Mouse (Mus musculus) heart, embryonic 14.5 days (tissue): ENCODE data around the gene Ephb2. TPM values are rescaled to one million over a fixed set of nuclear protein-coding genes. Genes with fewer than 3 reads are reported as not detected.

Experiments
- ATAC-seq: fragments of 200-750 bp; cut with Nextera tagmentation; 2 replicates; pipeline ENCODE4 v1.8.0; 2017; ENCODE audit warnings: low read depth, moderate TSS enrichment; ENCODE audit not compliant: insufficient number of reproducible peaks, insufficient read depth, low FRiP score
- H3K27ac ChIP-seq, 2 experiments: fragments of 200-500 bp in 1 of 2; fragments of 300-500 bp in 1 of 2; sonication (generic) in 1 of 2; replicated peaks in 1 of 2; 2 replicates each; pipeline ENCODE4 v1.5.1; 2012 to 2014; ENCODE audit warnings: low read depth in 2 of 2, low read length in 2 of 2, control low read depth in 1 of 2, mild to moderate bottlenecking in 1 of 2, mixed read lengths in 1 of 2; ENCODE audit not compliant: control insufficient read depth in 1 of 2, insufficient read depth in 1 of 2
- H3K27me3 ChIP-seq: fragments of 300-500 bp; sonication (generic); 2 replicates; pipeline ENCODE4 v1.6.1; 2014; ENCODE audit warnings: mild to moderate bottlenecking, low read length, control low read depth; ENCODE audit not compliant: control insufficient read depth, insufficient read depth
- H3K36me3 ChIP-seq: fragments of 300-500 bp; sonication (generic); 2 replicates; pipeline ENCODE4 v1.6.1; 2014; ENCODE audit warnings: mild to moderate bottlenecking, control low read depth, low read length, mixed read lengths; ENCODE audit not compliant: control insufficient read depth, insufficient read depth
- H3K4me1 ChIP-seq, 2 experiments: fragments of 200-500 bp in 1 of 2; fragments of 300-500 bp in 1 of 2; sonication (generic) in 1 of 2; 2 replicates each; pipeline ENCODE4 v1.6.1; 2012 to 2014; ENCODE audit warnings: low read length in 2 of 2, control low read depth in 1 of 2, mixed read lengths in 1 of 2; ENCODE audit not compliant: control insufficient read depth in 2 of 2, insufficient read depth in 2 of 2
- H3K4me2 ChIP-seq: fragments of 300-500 bp; sonication (generic); 2 replicates; pipeline ENCODE4 v1.6.1; 2014; ENCODE audit warnings: mild to moderate bottlenecking, low read length
- H3K4me3 ChIP-seq, 2 experiments: fragments of 200-500 bp in 1 of 2; fragments of 300-500 bp in 1 of 2; sonication (generic) in 1 of 2; 2 replicates each; pipeline ENCODE4 v1.5.1; 2012 to 2014; ENCODE audit warnings: low read length in 2 of 2, mild to moderate bottlenecking in 2 of 2, control low read depth in 1 of 2, low read depth in 1 of 2, moderate library complexity in 1 of 2; ENCODE audit not compliant: control insufficient read depth in 1 of 2, insufficient read depth in 1 of 2
- H3K9ac ChIP-seq: fragments of 300-500 bp; sonication (generic); 2 replicates; pipeline ENCODE4 v1.6.1; 2014; ENCODE audit warnings: mild to moderate bottlenecking, low read length
- H3K9me3 ChIP-seq: fragments of 300-500 bp; sonication (generic); 2 replicates; pipeline ENCODE4 v1.6.1; 2016; ENCODE audit warnings: low read length, control low read depth; ENCODE audit not compliant: control insufficient read depth
- WGBS: fragments of 180-500 bp; shearing (Covaris S2); extraction: QIAGEN DNeasy Blood & Tissue Kit; methylation state at CpG from one replicate; pipeline ENCODE4 v1.1.7; 2014; 5-methylcytosine and 5-hydroxymethylcytosine counted together
- polyA plus RNA-seq: library from polyadenylated mRNA; unstranded; fragments of >200 nt; fragmentation: Nextera tagmentation; extraction: Ambion mirVana; gene quantifications from 2 replicates; pipeline ENCODE4 v1.2.1, GENCODE M21; 2014

The Ephb2 gene
- polyA plus RNA-seq, 1 experiment from 2014 or later, result 1.6 TPM

DNA sequence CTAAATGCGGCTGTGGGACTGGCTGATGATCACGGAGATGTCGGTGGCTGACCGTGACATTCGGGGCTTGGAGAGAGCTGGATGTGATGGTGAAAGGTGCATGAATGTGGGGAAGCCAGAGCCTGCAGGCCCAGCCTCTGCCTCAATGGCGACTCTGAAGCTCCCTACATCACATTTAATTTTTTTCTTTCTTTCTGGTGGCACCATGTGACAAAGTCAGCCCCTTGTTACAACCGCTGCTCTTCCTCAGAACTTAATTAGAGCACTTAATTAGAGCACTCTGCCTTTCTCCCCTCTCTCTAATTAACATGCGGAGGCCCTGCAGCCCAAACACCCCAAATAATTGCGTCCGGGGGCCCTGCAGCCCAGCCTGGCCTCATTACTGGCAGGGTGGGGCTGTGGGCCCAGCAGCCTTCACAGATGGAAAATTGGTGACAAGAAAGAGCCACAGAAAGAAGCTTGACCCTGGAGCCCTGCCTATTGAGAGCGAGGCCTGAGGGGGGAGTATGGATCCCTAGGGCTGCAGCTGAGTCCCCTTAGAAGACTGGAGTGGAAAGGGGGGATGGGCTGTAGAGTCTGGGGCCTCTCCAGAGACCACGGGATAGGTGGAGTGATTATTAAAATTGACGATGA lies 62.7 kb downstream of the Ephb2 start:
- Histone ChIP-seq H3K9me3 (no peaks in the 10 kb centered on the region), H3K4me3 (no peak overlapping the region), H3K27me3 (no peaks in the 10 kb centered on the region), H3K27ac (no peak overlapping the region), H3K9ac (no peak overlapping the region), H3K4me1 (peaks cover 9 to 12% of the 10 kb centered on the region in 2 experiments), H3K36me3 (no peaks in the 10 kb centered on the region), H3K4me2 (no peak overlapping the region)
- no peak for ATAC-seq
- WGBS, result 81% methylated on average over 13 of the region's 13 CpGs

DNA sequence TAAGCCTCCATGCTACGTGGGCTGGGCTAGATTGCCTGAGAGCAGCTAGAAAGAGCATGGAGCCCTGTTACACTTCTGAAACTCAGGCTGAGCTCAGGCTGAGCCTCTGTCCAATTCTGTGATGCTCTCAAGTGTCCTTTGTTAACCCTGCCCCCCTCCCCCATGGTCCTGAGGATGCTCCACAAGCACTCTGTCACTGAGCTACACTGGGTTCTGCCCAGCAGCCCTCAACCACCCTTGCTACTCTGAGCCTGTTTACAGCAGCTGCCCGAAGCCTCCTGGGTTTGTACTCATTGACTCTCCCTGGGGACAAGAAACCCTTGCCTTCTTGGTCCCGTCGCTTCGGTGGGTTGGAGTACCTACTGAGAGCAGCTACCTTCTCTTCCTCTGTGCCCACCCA lies 63.5 kb downstream of the Ephb2 start:
- no peak for ATAC-seq
- H3K27ac ChIP-seq, result no peak overlapping the region
- 84% methylated on average over 5 of the region's 5 CpGs for WGBS

GRCm38 (mm10) chr4:136770718-136771117 lies 65.1 kb downstream of the Ephb2 start:
- Histone ChIP-seq H3K4me1 (no peaks in the 10 kb centered on the region), H3K4me2 (no peak overlapping the region), H3K9ac (no peak overlapping the region), H3K27me3 (peaks cover 4% of the 10 kb centered on the region; the same call in 1 of the 2 replicates), H3K27ac (no peak overlapping the region), H3K4me3 (no peak overlapping the region), H3K9me3 (no peaks in the 10 kb centered on the region), H3K36me3 (no peaks in the 10 kb centered on the region)
- no peak for ATAC-seq
- WGBS, result 69% methylated on average over 17 of the region's 17 CpGs

More for the DNA sequence above, 63.5 kb downstream of the Ephb2 start:
- Histone ChIP-seq H3K4me2 (no peak overlapping the region), H3K4me3 (no peak overlapping the region), H3K36me3 (no peaks in the 10 kb centered on the region), H3K9ac (no peak overlapping the region), H3K4me1 (peaks cover 9 to 12% of the 10 kb centered on the region in 2 experiments), H3K27me3 (no peaks in the 10 kb centered on the region), H3K9me3 (no peaks in the 10 kb centered on the region)

- WGBS, result 89% methylated on average over 3 of the region's 3 CpGs
- no peak for ATAC-seq
Observed at GRCm38 (mm10) chr4:136768499-136768898, 67.3 kb downstream of the Ephb2 start.

GRCm38 (mm10) chr4:136765080-136765479 lies 70.7 kb downstream of the Ephb2 start:
- Histone ChIP-seq H3K27ac (no peak overlapping the region), H3K4me3 (no peak overlapping the region), H3K4me2 (no peak overlapping the region), H3K9me3 (no peaks in the 10 kb centered on the region), H3K36me3 (no peaks in the 10 kb centered on the region), H3K9ac (no peak overlapping the region), H3K4me1 (no peaks in the 10 kb centered on the region; a peak in 1 of 4 replicates), H3K27me3 (peaks cover 4% of the 10 kb centered on the region; the same call in 1 of the 2 replicates)
- ATAC-seq, result no peak
- 59% methylated on average over 7 of the region's 7 CpGs for WGBS

More at GRCm38 (mm10) chr4:136768499-136768898, 67.3 kb downstream of the Ephb2 start:
- no peaks in the 10 kb centered on the region for H3K36me3 ChIP-seq
- no peaks in the 10 kb centered on the region; a peak in 1 of 4 replicates for H3K4me1 ChIP-seq
- H3K4me3 ChIP-seq, result no peak overlapping the region
- H3K9me3 ChIP-seq, result no peaks in the 10 kb centered on the region
- H3K4me2 ChIP-seq, result no peak overlapping the region
- H3K27ac ChIP-seq, result no peak overlapping the region
- no peak overlapping the region for H3K9ac ChIP-seq
- peaks cover 4% of the 10 kb centered on the region; the same call in 1 of the 2 replicates for H3K27me3 ChIP-seq

DNA sequence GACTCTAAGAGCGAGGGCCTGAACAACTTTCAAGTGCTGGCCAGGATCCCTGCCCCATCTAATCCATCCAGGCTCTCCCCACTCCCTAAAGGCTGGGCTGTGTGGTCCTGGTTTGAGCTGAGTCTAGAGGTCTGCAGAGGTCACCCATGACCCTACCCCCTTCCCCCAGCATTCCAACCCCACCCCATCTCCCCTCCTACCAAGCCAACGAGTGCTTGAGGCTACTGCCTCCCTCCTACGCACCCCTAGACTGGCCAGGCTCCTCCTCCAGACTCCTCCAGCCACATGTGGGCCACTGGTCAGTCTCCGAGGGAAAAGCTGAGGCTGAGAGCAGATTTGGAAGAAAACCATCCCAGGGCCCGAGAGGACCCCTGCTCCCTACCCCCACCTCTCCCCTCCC lies 72.4 kb downstream of the Ephb2 start:
- Histone ChIP-seq H3K27ac (no peak overlapping the region), H3K9me3 (no peaks in the 10 kb centered on the region), H3K4me2 (no peak overlapping the region), H3K4me3 (no peak overlapping the region), H3K36me3 (no peaks in the 10 kb centered on the region), H3K4me1 (no peaks in the 10 kb centered on the region; a peak in 1 of 4 replicates), H3K27me3 (peaks cover 9% of the 10 kb centered on the region; the same call in 1 of the 2 replicates), H3K9ac (no peak overlapping the region)
- no peak for ATAC-seq
- WGBS, result 49% methylated on average over 5 of the region's 5 CpGs

DNA sequence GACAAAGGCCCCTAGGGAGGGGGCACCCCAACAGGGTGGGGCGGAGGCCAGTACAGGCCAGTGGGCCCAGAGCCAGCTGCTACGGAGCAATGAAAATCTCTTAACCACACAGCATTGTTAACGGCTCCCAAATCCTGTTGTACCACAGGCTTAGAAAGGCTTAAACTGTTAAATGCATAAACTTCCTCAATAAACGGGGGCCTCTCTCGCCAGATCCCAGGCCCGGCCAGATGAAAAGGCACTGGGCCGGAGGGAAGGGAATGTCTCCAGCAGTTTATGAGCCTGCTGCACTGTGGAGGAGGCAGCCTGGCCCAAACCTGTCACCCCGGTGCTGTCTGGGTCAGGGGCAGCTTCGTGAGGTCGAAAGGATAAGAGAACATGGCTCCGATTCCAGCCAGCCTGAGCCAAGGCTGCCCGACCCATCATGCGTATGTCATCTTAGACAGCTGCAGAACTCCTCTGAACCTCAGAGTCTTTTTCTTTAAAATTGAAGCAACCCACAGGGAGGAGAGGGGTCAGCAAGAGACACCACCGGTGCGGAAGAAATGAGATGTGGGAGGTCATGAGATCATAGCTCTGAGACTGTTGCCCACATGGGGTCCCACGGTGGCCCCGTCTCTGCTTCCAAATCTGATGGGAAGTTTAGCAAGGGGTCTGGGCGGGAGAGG lies 73.9 kb downstream of the Ephb2 start:
- no peak overlapping the region for H3K4me3 ChIP-seq
- no peaks in the 10 kb centered on the region; a peak in 1 of 4 replicates for H3K4me1 ChIP-seq
- 67% methylated on average over 18 of the region's 18 CpGs for WGBS
- ATAC-seq, result no peak
- H3K9me3 ChIP-seq, result no peaks in the 10 kb centered on the region
- H3K4me2 ChIP-seq, result no peak overlapping the region
- H3K27ac ChIP-seq, result no peak overlapping the region
- H3K36me3 ChIP-seq, result no peaks in the 10 kb centered on the region
- no peak overlapping the region for H3K9ac ChIP-seq
- H3K27me3 ChIP-seq, result peaks cover 11% of the 10 kb centered on the region; the same call in 1 of the 2 replicates
